Mouse (Mus musculus): ENCODE results near the gene Mfap4.

Gene Mfap4

GRCm38 (mm10) chr11:61518871-61519270, 33.6 kb downstream of the Mfap4 start:
- DNase-seq (ENCODE audit: low spot score) = no peak

DNA sequence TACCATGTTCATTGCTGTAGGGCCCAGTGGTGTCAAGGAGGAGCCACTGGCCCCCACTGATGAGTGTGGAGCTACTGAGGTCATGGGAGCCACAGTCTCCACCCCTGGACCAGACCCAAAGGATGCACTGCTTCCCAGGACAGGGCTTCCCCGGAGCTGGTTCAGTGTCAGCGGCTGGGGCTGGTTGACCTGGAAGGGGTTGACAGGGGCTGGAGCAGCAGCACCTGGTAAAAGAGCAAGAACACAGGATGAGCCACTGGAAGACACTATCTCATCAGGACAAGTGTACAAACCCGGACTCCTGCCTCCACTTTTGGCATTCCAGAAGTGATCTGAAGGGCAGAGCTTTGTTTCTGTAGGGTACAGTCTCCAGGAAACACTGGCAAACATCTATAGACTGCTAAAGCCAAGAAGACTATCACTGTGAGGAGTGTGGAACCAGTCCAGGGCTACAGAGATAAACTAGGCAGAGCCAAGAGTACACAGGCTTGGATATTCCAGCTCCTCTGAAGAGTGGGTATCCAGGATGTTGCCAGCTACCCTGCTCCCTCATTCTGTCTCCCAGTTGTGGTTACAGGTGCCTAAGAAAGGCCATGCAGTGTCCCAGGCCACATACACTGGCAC, 34.4 kb downstream of the Mfap4 start:
- DNase-seq (ENCODE audit: low spot score) = no peak

GRCm38 (mm10) chr11:61526872-61527271, 41.6 kb downstream of the Mfap4 start:
- DNase-seq (ENCODE audit: low spot score) = peak; percentile 19

- peak; percentile 75 for DNase-seq (ENCODE audit: low spot score)
These were observed 44.1 kb downstream of the Mfap4 start for GRCm38 (mm10) chr11:61529268-61529713.

- peak; percentile 41 for DNase-seq (ENCODE audit: low spot score)
These were observed 47.6 kb downstream of the Mfap4 start for GRCm38 (mm10) chr11:61532820-61533219.

DNA sequence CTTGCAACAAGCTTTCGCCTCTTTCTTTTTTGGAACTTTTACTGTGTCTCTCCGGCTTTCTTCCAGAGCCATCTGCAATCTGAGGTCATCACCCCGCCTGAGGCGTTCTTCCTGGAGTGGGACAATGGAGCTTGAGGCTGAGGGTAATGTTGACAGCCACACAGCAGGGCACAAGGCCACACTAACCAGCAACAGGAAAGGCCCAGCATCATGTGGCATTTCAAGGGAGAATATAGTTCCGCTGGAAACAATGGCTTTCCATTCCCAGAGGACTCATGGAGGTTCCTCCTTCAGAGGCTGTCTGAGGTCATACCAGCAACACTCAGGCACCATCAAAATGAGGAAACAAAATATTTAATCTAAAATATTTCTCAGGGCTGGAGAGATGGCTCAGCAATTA, 48.3 kb downstream of the Mfap4 start:
- peak; percentile 82 for DNase-seq (ENCODE audit: low spot score)

GRCm38 (mm10) chr11:61535530-61535929, 50.3 kb downstream of the Mfap4 start:
- peak; percentile 64 for DNase-seq (ENCODE audit: low spot score)

GRCm38 (mm10) chr11:61536952-61537351, 51.7 kb downstream of the Mfap4 start:
- DNase-seq (ENCODE audit: low spot score) = peak; percentile 19

DNA sequence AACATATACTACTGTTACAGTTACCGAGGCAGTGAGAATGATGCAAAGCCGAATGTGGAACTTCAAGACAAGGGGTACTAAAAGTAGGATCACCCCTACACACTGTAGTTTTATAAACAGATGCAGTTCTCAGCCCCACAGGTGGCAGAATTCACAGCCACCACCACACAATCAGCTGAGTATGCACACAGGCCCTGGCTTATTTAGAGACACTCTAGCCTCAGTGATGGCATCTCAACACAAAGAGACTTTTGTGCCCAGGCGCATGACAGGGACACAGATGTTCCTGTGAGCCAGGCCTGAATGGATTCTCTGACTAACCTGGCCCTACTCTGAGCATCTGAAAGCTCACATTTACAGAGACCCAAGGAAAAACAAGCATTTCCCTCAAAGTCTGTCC, 52.1 kb downstream of the Mfap4 start:
- no peak for DNase-seq (ENCODE audit: low spot score)
